Comparison of ENCODE assay signal across 7 mouse cellular contexts in the genomic region with DNA sequence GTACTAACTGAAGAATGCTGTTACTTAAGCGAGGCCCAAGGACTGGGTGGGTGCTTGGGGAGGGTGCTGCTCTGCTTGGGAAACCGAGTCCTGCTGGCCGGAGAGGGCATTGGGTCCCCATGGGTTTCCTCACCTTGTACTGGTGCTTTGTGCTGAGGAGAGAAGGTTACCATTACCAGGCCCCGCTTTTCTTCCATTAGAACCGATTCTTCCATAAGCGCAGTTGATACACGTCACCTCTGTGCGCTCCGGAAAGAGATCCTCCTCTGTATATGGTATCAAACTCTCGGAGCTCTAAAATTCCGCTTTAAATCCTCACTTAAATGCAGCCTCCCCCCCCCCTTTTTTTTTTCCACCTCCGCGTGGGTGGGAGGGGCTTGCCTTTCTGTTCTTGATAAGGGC. TPM values are rescaled to one million over a fixed set of nuclear protein-coding genes. Genes with fewer than 3 reads are reported as not detected.
DNase-seq lines count a peak whose midpoint lies in the region; ATAC-seq and TF ChIP-seq lines count a peak whose summit lies in the region.

No protein-coding gene starts in this region.

- no peak for DNase-seq in testis, postnatal 14 days (ENCODE audit: low spot score)
- DNase-seq in c-Kit-positive CD71-negative TER-119-negative erythroid progenitor cells, embryonic 14.5 days (ENCODE audit: low read depth), result peak; percentile 39
- peak; percentile 35 to 57 for DNase-seq in frontal cortex, postnatal 14 days (ENCODE audit: low spot score in 2 of 2)
- DNase-seq in cerebellum, adult 11-12 months, result no peak

- H3K4me3 ChIP-seq in testis, adult 2 months (ENCODE audit: control insufficient read depth, low read depth, low read length), result peak overlapping the region; percentile 88
- H3K4me3 ChIP-seq in limb, embryonic 13.5 days, result peak overlapping the region; percentile 90
- H3K4me3 ChIP-seq in neural tube, embryonic 14.5 days (ENCODE audit: low read depth, low read length), result peak overlapping the region; percentile 99

- peak overlapping the region; percentile 96 for H3K9ac ChIP-seq in limb, embryonic 13.5 days
- peak overlapping the region; percentile 96 for H3K9ac ChIP-seq in neural tube, embryonic 14.5 days (replicated peaks; ENCODE audit: low read depth, low read length)

- peak; percentile 5; the same call in 1 of the 2 replicates for ATAC-seq in limb, embryonic 13.5 days (ENCODE audit: low FRiP score, low read depth)
- ATAC-seq in neural tube, embryonic 14.5 days (ENCODE audit: low read depth), result peak; percentile 10; the same call in 1 of the 2 replicates

- under 1% methylated on average over 13 of the region's 13 CpGs for WGBS in limb, embryonic 13.5 days
- under 1% methylated on average over 13 of the region's 13 CpGs for WGBS in neural tube, embryonic 14.5 days

- peaks cover 6% of the 10 kb centered on the region for H3K36me3 ChIP-seq in testis, adult 2 months (ENCODE audit: control insufficient read depth, insufficient read depth, low read length)
- peaks cover 40% of the 10 kb centered on the region for H3K36me3 ChIP-seq in limb, embryonic 13.5 days
- H3K36me3 ChIP-seq in neural tube, embryonic 14.5 days (ENCODE audit: control insufficient read depth, insufficient read depth, low read length), result peaks cover 2% of the 10 kb centered on the region; the same call in 1 of the 2 replicates

- no peak for TF ChIP-seq CTCF in testis, adult 2 months (IDR thresholded peaks at IDR 0.05; ENCODE audit: control insufficient read depth, insufficient read depth, insufficient replicate concordance, low read depth, low read length)

- H3K27me3 ChIP-seq in testis, adult 2 months (ENCODE audit: control insufficient read depth, insufficient read depth, low read length), result no peaks in the 10 kb centered on the region
- H3K27me3 ChIP-seq in limb, embryonic 13.5 days, result no peaks in the 10 kb centered on the region
- no peaks in the 10 kb centered on the region for H3K27me3 ChIP-seq in neural tube, embryonic 14.5 days (ENCODE audit: control insufficient read depth, insufficient read depth, low read length)

- H3K4me2 ChIP-seq in limb, embryonic 13.5 days (replicated peaks), result peak overlapping the region; percentile 70
- H3K4me2 ChIP-seq in neural tube, embryonic 14.5 days (ENCODE audit: low read depth, low read length), result peak overlapping the region; percentile 63

- peak overlapping the region; percentile 94 for H3K27ac ChIP-seq in testis, adult 2 months (ENCODE audit: control insufficient read depth, insufficient read depth, low read depth, low read length)
- peak overlapping the region; percentile 98 for H3K27ac ChIP-seq in limb, embryonic 13.5 days
- H3K27ac ChIP-seq in neural tube, embryonic 14.5 days (ENCODE audit: low read depth, low read length), result peak overlapping the region; percentile 99

- no peaks in the 10 kb centered on the region for H3K9me3 ChIP-seq in limb, embryonic 13.5 days
- H3K9me3 ChIP-seq in neural tube, embryonic 14.5 days (ENCODE audit: control insufficient read depth, low read length), result no peaks in the 10 kb centered on the region

- TF ChIP-seq POLR2A in testis, adult 2 months (IDR thresholded peaks at IDR 0.05; ENCODE audit: control insufficient read depth, low read depth, low read length), result no peak; the same call in 1 of the 2 replicates

- peaks cover 6% of the 10 kb centered on the region for H3K4me1 ChIP-seq in testis, adult 2 months (ENCODE audit: control insufficient read depth, insufficient read depth, low read length)
- H3K4me1 ChIP-seq in limb, embryonic 13.5 days, result peaks cover 22% of the 10 kb centered on the region
- H3K4me1 ChIP-seq in neural tube, embryonic 14.5 days (ENCODE audit: control insufficient read depth, insufficient read depth, low read length), result peaks cover 17% of the 10 kb centered on the region

RNA-seq across cellular contexts. Expression of gene Qrich1, which starts 1.3 kb away (rescaled TPM):
- polyA plus RNA-seq in testis, adult 2 months (2012; rRNA removed), result 196 and 208 TPM in 2 replicates
- polyA plus RNA-seq in limb, embryonic 13.5 days (2015; fragmentation: Nextera tagmentation; extraction: Ambion mirVana), result 134 and 137 TPM in 2 replicates
- polyA plus RNA-seq in neural tube, embryonic 14.5 days (2014; fragmentation: Nextera tagmentation; extraction: Ambion mirVana), result 122 and 138 TPM in 2 replicates

RNA-seq across cellular contexts. Expression of gene Qars, which starts 10.4 kb away (rescaled TPM):
- polyA plus RNA-seq in testis, adult 2 months (2012; rRNA removed), result 159 and 195 TPM in 2 replicates
- 108 and 111 TPM in 2 replicates for polyA plus RNA-seq in limb, embryonic 13.5 days (2015; fragmentation: Nextera tagmentation; extraction: Ambion mirVana)
- 69.3 and 75.6 TPM in 2 replicates for polyA plus RNA-seq in neural tube, embryonic 14.5 days (2014; fragmentation: Nextera tagmentation; extraction: Ambion mirVana)

RNA-seq across cellular contexts. Expression of gene Usp19, which starts 27.5 kb away (rescaled TPM):
- polyA plus RNA-seq in testis, adult 2 months (2012; rRNA removed), result 128 and 134 TPM in 2 replicates
- 68.3 and 75.9 TPM in 2 replicates for polyA plus RNA-seq in limb, embryonic 13.5 days (2015; fragmentation: Nextera tagmentation; extraction: Ambion mirVana)
- polyA plus RNA-seq in neural tube, embryonic 14.5 days (2014; fragmentation: Nextera tagmentation; extraction: Ambion mirVana), result 66.1 and 73.0 TPM in 2 replicates

RNA-seq across cellular contexts. Expression of gene Lamb2, which starts 38.4 kb away (rescaled TPM):
- polyA plus RNA-seq in testis, adult 2 months (2012; rRNA removed), result 23.3 and 24.3 TPM in 2 replicates
- 47.1 and 62.6 TPM in 2 replicates for polyA plus RNA-seq in limb, embryonic 13.5 days (2015; fragmentation: Nextera tagmentation; extraction: Ambion mirVana)
- polyA plus RNA-seq in neural tube, embryonic 14.5 days (2014; fragmentation: Nextera tagmentation; extraction: Ambion mirVana), result 8.3 and 15.3 TPM in 2 replicates

RNA-seq across cellular contexts. Expression of gene Impdh2, which starts 42.2 kb away (rescaled TPM):
- 172 and 183 TPM in 2 replicates for polyA plus RNA-seq in testis, adult 2 months (2012; rRNA removed)
- polyA plus RNA-seq in limb, embryonic 13.5 days (2015; fragmentation: Nextera tagmentation; extraction: Ambion mirVana), result 188 and 190 TPM in 2 replicates
- polyA plus RNA-seq in neural tube, embryonic 14.5 days (2014; fragmentation: Nextera tagmentation; extraction: Ambion mirVana), result 105 and 119 TPM in 2 replicates

Comparison
In these comparisons a context has a peak if more than half of its experiments do, and no peak if none do; other contexts are left out.
1. DNase-seq: peak in c-Kit-positive CD71-negative TER-119-negative erythroid progenitor cells, embryonic 14.5 days (single experiment) and frontal cortex, postnatal 14 days (2 of 2); none in testis, postnatal 14 days (single experiment) and cerebellum, adult 11-12 months (single experiment).
2. Peak in every context shown above with its lines, with median percentiles within 50 percentile points of each other: H3K27ac ChIP-seq and H3K4me3 ChIP-seq.